Mouse (Mus musculus) B cell, adult (primary cell): Measurements from ENCODE around the gene Tmem74b. TPM values are rescaled to one million over a fixed set of nuclear protein-coding genes. Genes with fewer than 3 reads are reported as not detected.

Source experiments
- total RNA-seq: library from RNA; stranded (reverse); gene quantifications from 4 replicates; pipeline ENCODE4 v1.2.4, GENCODE M21; 2023; ENCODE audit not compliant: inconsistent age

The Tmem74b gene
- not detected in 4 replicates for total RNA-seq

DNA sequence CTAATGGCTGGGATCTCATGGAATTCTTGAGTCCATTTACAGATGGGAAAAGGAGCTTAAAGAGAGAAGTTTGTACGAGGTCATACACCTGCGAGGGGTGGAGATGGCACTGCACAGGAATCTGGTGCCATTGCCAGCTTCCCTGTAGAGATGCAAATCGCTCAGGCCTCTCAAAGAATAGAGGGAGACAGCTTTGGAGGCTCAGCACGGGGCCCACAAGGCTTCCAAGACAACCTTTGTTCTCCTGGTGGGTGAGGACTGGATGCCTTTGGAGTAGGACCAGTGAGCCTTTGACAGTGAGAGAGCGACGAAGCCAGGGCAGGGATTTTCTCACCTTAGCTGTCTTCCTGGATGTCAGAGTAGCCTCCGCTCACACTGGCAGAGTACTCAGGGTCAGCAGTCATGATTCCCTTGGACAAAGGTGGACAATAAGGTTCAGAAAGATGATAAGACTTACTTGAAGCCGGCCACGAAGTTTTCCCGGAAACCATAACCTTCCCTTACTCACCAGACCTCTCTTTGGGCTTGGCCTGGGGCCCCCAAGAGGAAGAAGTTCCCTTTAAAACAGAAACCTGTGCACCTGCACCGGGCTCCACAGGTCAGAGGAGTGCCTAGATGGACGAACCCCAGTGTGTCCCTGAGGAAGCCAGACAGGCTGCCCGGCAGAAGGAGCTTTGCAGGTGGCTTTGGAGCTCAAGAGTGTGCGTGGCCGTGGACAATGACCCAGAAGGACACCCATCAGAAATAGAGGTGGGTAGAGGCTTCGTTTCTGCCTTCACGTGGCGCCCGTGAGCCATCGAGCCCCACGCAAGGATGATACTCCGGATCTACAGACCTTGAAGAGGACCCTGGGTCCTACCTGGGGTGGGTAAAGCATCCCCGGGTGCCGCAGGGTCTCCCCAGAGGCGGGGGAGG is at the start of gene Tmem74b:
Tmem74b (plus strand) TSS at position 778 of the 915 bp plus-strand sequence.

DNA sequence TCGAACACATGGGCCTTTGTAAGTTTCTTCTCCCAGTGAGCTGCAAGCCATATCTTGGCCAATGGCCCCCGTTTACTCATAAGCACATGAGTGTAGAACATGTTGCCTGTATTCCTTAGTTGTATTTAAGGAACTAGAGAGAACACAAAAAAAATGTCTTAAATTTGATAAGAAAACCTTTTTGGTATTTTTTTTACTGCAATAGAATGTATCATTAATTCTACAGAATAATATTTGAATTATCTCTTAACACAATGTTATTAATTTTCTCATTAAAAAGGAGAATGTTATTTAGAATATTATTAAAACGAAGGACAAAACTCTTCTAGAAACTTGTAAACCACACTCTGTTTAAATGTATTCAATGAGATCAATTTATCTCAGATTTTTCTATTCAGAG is 33.4 kb upstream of the Tmem74b start, which contains the start of gene Rad21l:
Rad21l (minus strand) TSS at position 101 of the 400 bp plus-strand sequence.

DNA sequence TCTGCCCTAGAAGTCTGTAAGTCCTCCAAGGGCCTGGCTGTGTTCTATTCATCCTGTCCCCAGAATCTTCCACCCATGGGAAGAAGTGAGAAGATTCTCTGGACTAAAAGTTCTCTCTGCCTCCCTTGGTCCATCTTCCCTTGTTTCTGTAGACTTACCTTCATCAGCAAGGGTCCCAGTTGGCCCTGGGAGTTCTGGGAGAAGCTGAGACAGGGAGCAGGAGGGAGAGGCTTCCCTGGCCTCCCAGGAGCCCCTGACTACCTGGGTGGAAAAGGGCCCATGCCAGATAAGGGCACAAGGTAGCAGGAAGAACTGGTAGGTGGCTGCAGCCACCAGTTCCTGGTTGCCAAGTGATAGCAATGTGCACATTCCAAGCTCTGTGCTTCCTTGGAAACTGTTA is 42.0 kb downstream of the Tmem74b start, which contains the start of gene Psmf1:
Psmf1 (minus strand) TSS at position 342 of the 400 bp plus-strand sequence.

Other genes starting within 250 kb of the Tmem74b start
- not detected in 4 replicates for gene 4921509C19Rik, start 225.9 kb upstream of the Tmem74b start, total RNA-seq
- gene Nsfl1c, start 207.8 kb upstream of the Tmem74b start, total RNA-seq = 103 to 112 TPM (median 107 TPM) in 4 replicates
- 56.4 to 83.9 TPM (median 66.9 TPM) in 4 replicates for gene Fkbp1a, start 159.5 kb upstream of the Tmem74b start, total RNA-seq
- gene Sdcbp2, start 129.4 kb upstream of the Tmem74b start, total RNA-seq = 1.4 to 2.3 TPM (median 1.6 TPM) in 4 replicates
- 0.90 to 1.9 TPM (median 1.4 TPM) in 4 replicates for gene Snph, start 69.4 kb upstream of the Tmem74b start, total RNA-seq
- not detected in 4 replicates for gene Rad21l, start 33.5 kb upstream of the Tmem74b start, total RNA-seq
- gene Psmf1, start 42.2 kb downstream of the Tmem74b start, total RNA-seq = 39.3 to 41.9 TPM (median 40.4 TPM) in 4 replicates
- not detected in 4 replicates for gene Rspo4, start 140.9 kb downstream of the Tmem74b start, total RNA-seq
- not detected in 4 replicates for gene Angpt4, start 209.2 kb downstream of the Tmem74b start, total RNA-seq